Mouse (Mus musculus) lung, postnatal 0 days (tissue): ENCODE measurements at regions not wholly inside any gene's neighbourhood (a gene's known extent, or its start where the extent isn't known, plus 50 kb on each side); places are given as distances from the start of the nearest gene placed in this dataset.

Source experiments
- ATAC-seq: fragments of 200-750 bp; cut with Nextera tagmentation; 2 replicates; pipeline ENCODE4 v1.8.0; 2017; ENCODE audit warnings: moderate library complexity
- DNase-seq: peaks from one replicate; pipeline ENCODE4 v3.0.0-alpha.2; 2016; ENCODE audit warnings: low spot score
- H3K27ac ChIP-seq: fragments of 300-500 bp; sonication (generic); 2 replicates; pipeline ENCODE4 v1.5.1; 2014; ENCODE audit warnings: antibody characterized with exemption, mild to moderate bottlenecking, low read length, mixed read lengths
- H3K27me3 ChIP-seq: fragments of 300-500 bp; sonication (generic); replicated peaks from 2 replicates; pipeline ENCODE4 v1.6.1; 2014; ENCODE audit warnings: low read length, mixed read lengths; ENCODE audit not compliant: insufficient read depth
- H3K36me3 ChIP-seq: fragments of 300-500 bp; sonication (generic); 2 replicates; pipeline ENCODE4 v1.6.1; 2014; ENCODE audit warnings: low read length, mixed read lengths; ENCODE audit not compliant: insufficient read depth
- H3K4me1 ChIP-seq: fragments of 300-500 bp; sonication (generic); 2 replicates; pipeline ENCODE4 v1.6.1; 2014; ENCODE audit warnings: antibody characterized with exemption, low read depth, low read length, mixed read lengths; ENCODE audit not compliant: insufficient read depth
- H3K4me2 ChIP-seq: fragments of 300-500 bp; sonication (generic); replicated peaks from 2 replicates; pipeline ENCODE4 v1.6.1; 2014; ENCODE audit warnings: low read depth, mild to moderate bottlenecking, low read length, moderate library complexity, mixed read lengths
- H3K4me3 ChIP-seq: fragments of 300-500 bp; sonication (generic); 2 replicates; pipeline ENCODE4 v1.5.1; 2014; ENCODE audit warnings: low read depth, low read length
- H3K9ac ChIP-seq: fragments of 300-500 bp; sonication (generic); replicated peaks from 2 replicates; pipeline ENCODE4 v1.6.1; 2014; ENCODE audit warnings: low read depth, mild to moderate bottlenecking
- H3K9me3 ChIP-seq: fragments of 300-500 bp; sonication (generic); 2 replicates; pipeline ENCODE4 v1.6.1; 2016; ENCODE audit warnings: low read length, mixed read lengths
- CTCF ChIP-seq: IDR thresholded peaks from 2 replicates; pipeline ENCODE4 v1.5.1; 2016; ENCODE audit warnings: antibody characterized with exemption, mild to moderate bottlenecking
- EP300 ChIP-seq: IDR thresholded peaks from 2 replicates; pipeline ENCODE4 v1.6.1; 2016; ENCODE audit warnings: antibody characterized with exemption, mild to moderate bottlenecking, control low read depth
- WGBS: fragments of 180-500 bp; shearing (Covaris S2); extraction: QIAGEN DNeasy Blood & Tissue Kit; methylation state at CpG from one replicate; pipeline ENCODE4 v1.1.7; 2014; 5-methylcytosine and 5-hydroxymethylcytosine counted together

DNA sequence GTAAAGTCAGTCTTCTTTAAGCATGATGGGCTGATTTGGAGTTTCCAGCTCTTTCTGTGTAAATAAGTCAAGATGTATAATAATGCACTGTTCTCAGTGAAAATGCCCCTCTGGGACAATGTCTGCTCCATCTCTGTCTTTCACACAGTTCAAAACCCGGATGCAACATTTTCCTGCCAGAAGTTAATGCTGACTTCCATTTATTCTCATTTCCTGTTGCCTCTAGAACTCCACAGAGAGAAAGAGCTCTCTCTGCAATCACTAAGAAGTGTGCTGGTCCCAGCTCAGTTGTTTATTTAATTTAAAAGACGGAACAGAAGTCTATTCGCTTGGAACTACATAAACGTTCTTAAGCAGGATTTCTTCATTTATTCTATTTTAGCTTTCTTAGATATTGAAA lies 92.0 kb upstream of the Hpgd start:
- H3K4me2 ChIP-seq = no peak overlapping the region
- H3K4me3 ChIP-seq = no peak overlapping the region
- H3K9me3 ChIP-seq = no peaks in the 10 kb centered on the region
- no peaks in the 10 kb centered on the region for H3K36me3 ChIP-seq
- no peak overlapping the region for H3K27ac ChIP-seq
- no peaks in the 10 kb centered on the region for H3K27me3 ChIP-seq
- TF ChIP-seq EP300 (no peak), CTCF (no peak)
- H3K9ac ChIP-seq = no peak overlapping the region
- ATAC-seq (no peak), DNase-seq (no peak)
- H3K4me1 ChIP-seq = no peaks in the 10 kb centered on the region
- WGBS = 37% methylated on average over 4 of the region's 4 CpGs

GRCm38 (mm10) chr8:56211922-56212635 lies 82.3 kb upstream of the Hpgd start:
- Histone ChIP-seq H3K9me3 (no peaks in the 10 kb centered on the region), H3K9ac (no peak overlapping the region), H3K4me1 (no peaks in the 10 kb centered on the region), H3K27me3 (no peaks in the 10 kb centered on the region), H3K4me2 (no peak overlapping the region), H3K36me3 (no peaks in the 10 kb centered on the region), H3K27ac (no peak overlapping the region), H3K4me3 (no peak overlapping the region)
- WGBS = 76% methylated on average over 3 of the region's 3 CpGs
- ATAC-seq = no peak
- DNase-seq = no peak
- TF ChIP-seq EP300 = no peak
- no peak for TF ChIP-seq CTCF

DNA sequence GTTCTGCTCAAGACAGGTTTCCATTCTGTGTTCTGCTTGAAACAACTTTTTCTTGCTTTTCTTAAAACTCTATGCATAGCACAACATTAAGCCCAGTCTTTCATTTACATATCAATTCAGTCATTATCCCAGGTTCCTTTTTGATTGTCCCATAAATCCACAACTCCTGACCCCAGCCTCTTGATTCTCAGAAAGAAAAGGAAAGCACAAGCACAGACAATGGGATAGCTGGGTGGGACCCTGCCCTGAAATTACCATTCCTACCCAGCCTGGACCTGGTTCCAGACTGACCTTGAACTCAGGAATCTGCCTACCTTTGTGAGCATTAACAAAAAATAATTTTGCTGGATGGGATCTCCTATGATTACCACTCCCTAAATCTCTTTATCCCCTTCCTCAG lies 75.5 kb upstream of the Hpgd start:
- H3K36me3 ChIP-seq = no peaks in the 10 kb centered on the region
- no peaks in the 10 kb centered on the region for H3K27me3 ChIP-seq
- no peak overlapping the region for H3K27ac ChIP-seq
- H3K9me3 ChIP-seq = no peaks in the 10 kb centered on the region
- TF ChIP-seq EP300 (no peak), CTCF (no peak)
- ATAC-seq = no peak
- H3K4me2 ChIP-seq = no peak overlapping the region
- no peak for DNase-seq
- no peaks in the 10 kb centered on the region for H3K4me1 ChIP-seq
- H3K9ac ChIP-seq = no peak overlapping the region
- H3K4me3 ChIP-seq = no peak overlapping the region

DNA sequence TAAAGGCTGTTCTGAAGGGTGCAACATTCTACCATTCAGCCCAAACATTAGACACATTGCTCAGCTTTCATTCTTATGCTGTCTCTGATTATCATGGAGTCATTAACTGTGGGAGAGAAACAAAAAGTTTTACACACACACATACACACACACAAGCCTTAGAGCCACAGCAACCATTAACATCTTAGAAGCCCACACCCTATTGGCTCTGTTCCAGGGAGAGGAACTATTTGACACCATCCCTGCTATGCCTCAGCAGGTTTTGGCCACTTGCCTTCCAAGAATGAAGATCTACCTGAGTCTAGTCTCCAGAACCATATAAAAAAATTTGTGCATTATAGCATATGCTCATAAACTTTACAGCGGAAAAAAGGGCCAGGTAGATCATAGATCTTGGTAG lies 75.0 kb upstream of the Hpgd start:
- no peaks in the 10 kb centered on the region for H3K36me3 ChIP-seq
- no peaks in the 10 kb centered on the region for H3K27me3 ChIP-seq
- 95% methylated on average over 1 of the region's 1 CpGs for WGBS

DNA sequence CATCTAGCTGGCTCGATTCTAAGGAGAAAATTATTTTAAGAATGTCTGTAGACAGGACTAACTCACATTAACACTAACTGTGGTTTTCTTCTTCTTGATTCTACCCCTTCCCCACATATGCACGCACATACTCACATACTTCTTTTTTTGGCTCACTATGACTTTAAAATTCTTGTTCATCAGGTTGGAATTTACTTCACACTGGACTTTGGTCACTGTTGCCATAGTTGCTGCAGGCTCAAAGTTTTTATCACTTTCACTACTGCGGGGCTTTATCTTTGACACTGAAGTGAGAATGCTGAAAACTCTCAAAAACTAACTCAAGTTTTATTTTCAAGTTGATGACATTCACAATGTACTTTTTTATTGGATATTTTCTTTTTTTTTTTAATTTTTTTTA lies 71.4 kb upstream of the Hpgd start:
- TF ChIP-seq EP300 = no peak
- TF ChIP-seq CTCF = no peak
- 59% methylated on average over 3 of the region's 3 CpGs for WGBS
- Histone ChIP-seq H3K4me3 (no peak overlapping the region), H3K27me3 (no peaks in the 10 kb centered on the region), H3K9me3 (no peaks in the 10 kb centered on the region), H3K9ac (no peak overlapping the region), H3K27ac (no peak overlapping the region), H3K36me3 (no peaks in the 10 kb centered on the region), H3K4me2 (no peak overlapping the region), H3K4me1 (no peaks in the 10 kb centered on the region)
- no peak for ATAC-seq
- DNase-seq = no peak

More for the DNA sequence above, 75.0 kb upstream of the Hpgd start:
- Histone ChIP-seq H3K4me2 (no peak overlapping the region), H3K9me3 (no peaks in the 10 kb centered on the region), H3K27ac (no peak overlapping the region), H3K4me1 (no peaks in the 10 kb centered on the region), H3K4me3 (no peak overlapping the region), H3K9ac (no peak overlapping the region)
- TF ChIP-seq EP300 = no peak
- TF ChIP-seq CTCF = no peak
- DNase-seq = no peak
- no peak for ATAC-seq

- Histone ChIP-seq H3K9me3 (no peaks in the 10 kb centered on the region), H3K27me3 (no peaks in the 10 kb centered on the region), H3K4me3 (no peak overlapping the region), H3K4me1 (no peaks in the 10 kb centered on the region), H3K9ac (no peak overlapping the region), H3K4me2 (no peak overlapping the region), H3K27ac (no peak overlapping the region), H3K36me3 (no peaks in the 10 kb centered on the region)
- 79% methylated on average over 8 of the region's 8 CpGs for WGBS
- no peak for ATAC-seq
- TF ChIP-seq CTCF = no peak
- no peak for TF ChIP-seq EP300
- DNase-seq = no peak
These were observed 63.6 kb upstream of the Hpgd start for GRCm38 (mm10) chr8:56230645-56231330.
